Mouse (Mus musculus) natural killer cell, adult 2 months (primary cell): ENCODE results near the gene Itga2.

ENCODE experiments used
- DNase-seq, 2 experiments: peaks; one replicate each; pipeline ENCODE4 v3.0.0; 2022; ENCODE audit warnings: low spot score in 2 of 2

The Itga2 gene

GRCm38 (mm10) chr13:114931775-114932294 lies at the start of gene Itga2:
TSS of gene Itga2 (minus strand) at chr13:114932100.
- DNase-seq: peak; percentile 70 to 71

GRCm38 (mm10) chr13:114980831-114981419 lies 49.0 kb upstream of the Itga2 start:
- no peak for DNase-seq

- DNase-seq: no peak
Measured at GRCm38 (mm10) chr13:114974484-114975042, 42.7 kb upstream of the Itga2 start.

GRCm38 (mm10) chr13:114971905-114972304 lies 40.0 kb upstream of the Itga2 start:
- DNase-seq: no peak

GRCm38 (mm10) chr13:114964233-114964632 lies 32.3 kb upstream of the Itga2 start:
- peak; percentile 63 to 69 for DNase-seq

GRCm38 (mm10) chr13:114954516-114954915 lies 22.6 kb upstream of the Itga2 start:
- DNase-seq: no peak

GRCm38 (mm10) chr13:114933541-114933940 lies 1.6 kb upstream of the Itga2 start:
- DNase-seq: no peak

GRCm38 (mm10) chr13:114930996-114931649 lies 777 bp downstream of the Itga2 start:
- no peak for DNase-seq

- no peak for DNase-seq
Measured at GRCm38 (mm10) chr13:114924785-114925184, 7.1 kb downstream of the Itga2 start.

- no peak for DNase-seq
Measured at GRCm38 (mm10) chr13:114923331-114923730, 8.6 kb downstream of the Itga2 start.

GRCm38 (mm10) chr13:114915767-114916166 lies 16.1 kb downstream of the Itga2 start:
- peak; percentile 62 to 70 for DNase-seq

- no peak for DNase-seq
Measured at GRCm38 (mm10) chr13:114914963-114915362, 16.9 kb downstream of the Itga2 start.

GRCm38 (mm10) chr13:114914559-114914958 lies 17.3 kb downstream of the Itga2 start:
- DNase-seq: no peak

- no peak for DNase-seq
Measured at GRCm38 (mm10) chr13:114910629-114911028, 21.3 kb downstream of the Itga2 start.

GRCm38 (mm10) chr13:114909514-114909913 lies 22.4 kb downstream of the Itga2 start:
- peak; percentile 45 to 70 for DNase-seq

- peak; percentile 54 to 76 for DNase-seq
Measured at GRCm38 (mm10) chr13:114907876-114908275, 24.0 kb downstream of the Itga2 start.

GRCm38 (mm10) chr13:114896751-114897386 lies 35.0 kb downstream of the Itga2 start:
- no peak for DNase-seq

GRCm38 (mm10) chr13:114895896-114896295 lies 36.0 kb downstream of the Itga2 start:
- DNase-seq: peak; percentile 51 to 70

- DNase-seq: no peak
Measured at GRCm38 (mm10) chr13:114894718-114895117, 37.2 kb downstream of the Itga2 start.

- no peak for DNase-seq
Measured at GRCm38 (mm10) chr13:114891655-114892054, 40.2 kb downstream of the Itga2 start.

GRCm38 (mm10) chr13:114887695-114888094 lies 44.2 kb downstream of the Itga2 start:
- DNase-seq: no peak

GRCm38 (mm10) chr13:114887293-114887692 lies 44.6 kb downstream of the Itga2 start:
- no peak for DNase-seq
